Mouse (Mus musculus) cortical plate, adult 2 months (tissue): ENCODE measurements around the gene Zbtb20. TPM values are rescaled to one million over a fixed set of nuclear protein-coding genes. Genes with fewer than 3 reads are reported as not detected.

Experiments used
- H3K27ac ChIP-seq: fragments of 200-500 bp; 2 replicates; pipeline ENCODE4 v1.5.1; 2012; ENCODE audit warnings: low read length, control low read depth, inconsistent platforms; ENCODE audit not compliant: insufficient read depth
- H3K4me1 ChIP-seq: fragments of 200-500 bp; 2 replicates; pipeline ENCODE4 v1.6.1; 2011; ENCODE audit warnings: low read length; ENCODE audit not compliant: control insufficient read depth, insufficient read depth
- H3K4me3 ChIP-seq: fragments of 200-500 bp; 2 replicates; pipeline ENCODE4 v1.5.1; 2011; ENCODE audit warnings: mild to moderate bottlenecking, low read length, control low read depth; ENCODE audit not compliant: insufficient read depth
- CTCF ChIP-seq: fragments of 200-500 bp; IDR thresholded peaks from 2 replicates; pipeline ENCODE4 v1.5.1; 2011; ENCODE audit warnings: mild to moderate bottlenecking, control low read depth, low read length; ENCODE audit not compliant: insufficient read depth; ENCODE audit errors: extremely low read depth
- POLR2A ChIP-seq: fragments of 200-500 bp; IDR thresholded peaks from 2 replicates; pipeline ENCODE4 v1.6.1; 2011; ENCODE audit warnings: mild to moderate bottlenecking, low read length, control low read depth; ENCODE audit not compliant: insufficient read depth; ENCODE audit errors: extremely low read depth
- polyA plus RNA-seq: library from polyadenylated mRNA; depleted of rRNA; stranded (reverse); fragments of >200 nt; gene quantifications from 2 replicates; pipeline ENCODE4 v1.2.3, GENCODE M21; 2012

Zbtb20 gene
- polyA plus RNA-seq, 1 experiment, result 13.1 TPM

- no peak for TF ChIP-seq POLR2A
- TF ChIP-seq CTCF, result no peak
- Histone ChIP-seq H3K4me3 (no peak overlapping the region), H3K4me1 (no peaks in the 10 kb centered on the region), H3K27ac (no peak overlapping the region)
Measured at GRCm38 (mm10) chr16:43604399-43605013, 728.8 kb downstream of the Zbtb20 start.

- TF ChIP-seq POLR2A (no peak), CTCF (no peak)
- H3K4me3 ChIP-seq, result no peak overlapping the region
- H3K27ac ChIP-seq, result no peak overlapping the region
- no peaks in the 10 kb centered on the region for H3K4me1 ChIP-seq
Measured at GRCm38 (mm10) chr16:43607086-43607485, 731.4 kb downstream of the Zbtb20 start.

- Histone ChIP-seq H3K4me3 (no peak overlapping the region), H3K27ac (no peak overlapping the region), H3K4me1 (no peaks in the 10 kb centered on the region)
- TF ChIP-seq CTCF, result no peak
- TF ChIP-seq POLR2A, result no peak
Measured at GRCm38 (mm10) chr16:43608066-43608465, 732.4 kb downstream of the Zbtb20 start.

GRCm38 (mm10) chr16:43610375-43610774, 734.7 kb downstream of the Zbtb20 start:
- no peak for TF ChIP-seq CTCF
- Histone ChIP-seq H3K27ac (no peak overlapping the region), H3K4me1 (no peaks in the 10 kb centered on the region), H3K4me3 (no peak overlapping the region)

GRCm38 (mm10) chr16:43616348-43616747, 740.7 kb downstream of the Zbtb20 start:
- H3K27ac ChIP-seq, result no peak overlapping the region

GRCm38 (mm10) chr16:43617346-43617745, 741.7 kb downstream of the Zbtb20 start:
- no peaks in the 10 kb centered on the region for H3K4me1 ChIP-seq
- H3K4me3 ChIP-seq, result no peak overlapping the region
- TF ChIP-seq POLR2A, result no peak
- no peak for TF ChIP-seq CTCF
- H3K27ac ChIP-seq, result no peak overlapping the region

More at GRCm38 (mm10) chr16:43616348-43616747, 740.7 kb downstream of the Zbtb20 start:
- H3K4me1 ChIP-seq, result no peaks in the 10 kb centered on the region
- no peak for TF ChIP-seq CTCF
- no peak for TF ChIP-seq POLR2A
- H3K4me3 ChIP-seq, result no peak overlapping the region

GRCm38 (mm10) chr16:43618286-43618685, 742.6 kb downstream of the Zbtb20 start:
- no peak for TF ChIP-seq CTCF
- TF ChIP-seq POLR2A, result no peak
- Histone ChIP-seq H3K4me1 (no peaks in the 10 kb centered on the region; the same call in 1 of the 2 replicates), H3K4me3 (no peak overlapping the region), H3K27ac (no peak overlapping the region)

- Histone ChIP-seq H3K27ac (no peak overlapping the region), H3K4me3 (no peak overlapping the region), H3K4me1 (no peaks in the 10 kb centered on the region; the same call in 1 of the 2 replicates)
- TF ChIP-seq CTCF (no peak), POLR2A (no peak)
Measured at GRCm38 (mm10) chr16:43619277-43619676, 743.6 kb downstream of the Zbtb20 start.

- H3K4me3 ChIP-seq, result no peak overlapping the region
- H3K4me1 ChIP-seq, result no peaks in the 10 kb centered on the region; the same call in 1 of the 2 replicates
- TF ChIP-seq POLR2A, result no peak
- H3K27ac ChIP-seq, result no peak overlapping the region
Measured at GRCm38 (mm10) chr16:43620359-43620758, 744.7 kb downstream of the Zbtb20 start.

GRCm38 (mm10) chr16:43623315-43624000, 747.8 kb downstream of the Zbtb20 start:
- peaks cover 5% of the 10 kb centered on the region; the same call in 1 of the 2 replicates for H3K4me1 ChIP-seq
- H3K27ac ChIP-seq, result 0 out of 2 replicates have a peak overlapping the region, but pooled peaks have one; percentile 17
- TF ChIP-seq POLR2A, result no peak
- TF ChIP-seq CTCF, result no peak
- no peak overlapping the region for H3K4me3 ChIP-seq
